Mouse (Mus musculus): ENCODE data around the gene Pard6a.

The Pard6a gene

GRCm38 (mm10) chr8:105702001-105702401, 1.1 kb downstream of the Pard6a start:
- no peak for DNase-seq

GRCm38 (mm10) chr8:105702731-105703415, 1.9 kb downstream of the Pard6a start:
- DNase-seq = no peak

DNA sequence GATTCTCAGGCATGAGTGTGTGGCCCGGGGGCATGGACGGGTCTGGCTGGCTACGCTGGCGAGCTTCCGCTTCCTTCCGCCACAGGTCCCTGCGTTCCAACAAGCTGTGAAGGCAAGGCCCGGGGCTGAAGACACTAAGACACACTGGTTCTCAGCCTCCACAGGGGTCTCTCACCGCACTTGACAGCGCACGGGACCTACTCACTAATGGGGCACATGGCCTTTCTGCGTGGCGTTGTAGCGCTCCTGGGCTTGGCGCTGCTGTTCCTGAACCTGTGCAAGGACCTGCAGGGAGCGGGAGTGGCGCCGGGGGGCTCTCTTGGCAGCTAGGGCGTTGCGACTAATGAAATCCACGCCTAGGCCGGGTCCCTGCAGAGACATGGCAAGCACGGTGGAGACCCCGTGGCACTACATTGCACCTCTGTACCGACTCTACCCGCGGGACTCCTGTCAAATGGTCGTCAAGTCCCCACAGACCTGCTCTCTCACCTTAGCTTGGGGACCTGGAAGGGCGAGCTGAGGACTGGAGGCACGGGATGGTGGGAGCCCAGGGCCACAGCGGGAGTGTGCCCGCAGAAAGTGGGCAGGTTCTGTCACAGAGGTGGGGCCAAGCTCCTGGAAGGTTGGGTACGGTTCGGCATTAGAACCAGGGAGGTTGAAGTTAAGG, 3.3 kb downstream of the Pard6a start:
- DNase-seq = no peak

- no peak for DNase-seq
Measured at GRCm38 (mm10) chr8:105704955-105705354, 4.0 kb downstream of the Pard6a start.

DNA sequence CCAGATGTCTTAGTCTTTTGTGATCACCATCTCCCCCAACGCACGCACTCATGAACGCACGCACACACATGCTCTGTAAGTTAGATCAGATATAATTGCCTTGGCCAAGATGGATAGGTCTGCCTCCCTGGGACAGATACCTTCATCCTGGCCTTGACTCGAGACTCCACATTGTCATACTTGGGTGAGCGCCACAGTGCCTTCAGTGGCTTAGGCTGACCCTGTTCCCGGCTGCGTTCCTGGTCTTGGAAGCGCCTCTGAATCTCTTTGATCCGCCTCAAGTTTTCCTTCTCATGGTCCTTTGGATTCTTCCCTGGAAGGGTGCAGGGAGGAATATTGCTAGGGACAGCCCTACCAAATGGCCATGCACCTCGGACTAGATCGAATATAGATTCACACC, 5.5 kb downstream of the Pard6a start:
- DNase-seq = no peak

- peak; percentile 89 to 92 for DNase-seq
Measured at GRCm38 (mm10) chr8:105707498-105708403, 6.8 kb downstream of the Pard6a start, which contains the start of the genes 4933405L10Rik and Enkd1. Gene 4933405L10Rik (plus strand): TSS chr8:105707655. Gene Enkd1 (minus strand): TSS chr8:105708210.

- no peak for DNase-seq
Measured at GRCm38 (mm10) chr8:105708675-105709074, 7.7 kb downstream of the Pard6a start.

DNA sequence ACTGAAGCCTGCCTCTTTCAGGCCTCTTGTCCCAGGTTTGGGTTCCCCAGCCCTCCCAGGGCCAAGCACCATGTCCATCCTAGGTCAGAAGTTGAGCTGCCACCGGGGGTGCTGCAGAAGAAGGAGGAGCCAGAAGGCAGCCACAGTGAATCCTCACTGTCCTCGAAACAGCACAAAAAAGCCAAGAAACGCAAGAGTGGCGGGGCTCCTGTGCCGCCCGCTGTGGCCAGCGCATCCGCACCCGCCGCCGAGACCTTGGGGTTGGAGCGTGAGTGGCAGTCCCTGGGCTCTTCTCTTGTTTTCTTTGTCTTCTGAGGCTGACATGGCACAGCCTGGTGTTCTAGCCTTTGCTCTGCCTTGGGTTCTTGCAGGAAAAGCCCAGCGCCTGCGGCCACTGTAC, 8.4 kb downstream of the Pard6a start:
- no peak for DNase-seq

DNA sequence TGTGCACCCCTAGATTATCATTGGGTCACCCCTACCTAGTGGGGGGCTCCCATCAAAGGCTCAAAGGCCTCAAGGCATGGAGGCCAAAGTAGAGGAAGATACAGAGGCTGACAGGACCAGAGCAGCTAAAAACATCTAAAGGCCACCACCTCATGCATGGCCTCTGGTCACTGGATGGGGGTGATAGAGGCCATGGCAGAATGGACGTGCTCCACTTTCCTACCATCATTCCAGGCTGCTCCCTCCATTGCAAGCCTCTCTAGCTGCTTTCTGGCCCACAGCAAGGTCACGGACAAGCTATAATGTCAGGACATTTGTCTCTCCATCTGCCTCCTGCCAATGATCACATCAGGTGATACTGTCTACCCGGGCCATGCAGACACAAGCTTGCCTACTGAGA, 11.3 kb downstream of the Pard6a start:
- DNase-seq = no peak

- DNase-seq = peak; percentile 93 to 94
Measured at GRCm38 (mm10) chr8:105714139-105714538, 13.2 kb downstream of the Pard6a start.

DNA sequence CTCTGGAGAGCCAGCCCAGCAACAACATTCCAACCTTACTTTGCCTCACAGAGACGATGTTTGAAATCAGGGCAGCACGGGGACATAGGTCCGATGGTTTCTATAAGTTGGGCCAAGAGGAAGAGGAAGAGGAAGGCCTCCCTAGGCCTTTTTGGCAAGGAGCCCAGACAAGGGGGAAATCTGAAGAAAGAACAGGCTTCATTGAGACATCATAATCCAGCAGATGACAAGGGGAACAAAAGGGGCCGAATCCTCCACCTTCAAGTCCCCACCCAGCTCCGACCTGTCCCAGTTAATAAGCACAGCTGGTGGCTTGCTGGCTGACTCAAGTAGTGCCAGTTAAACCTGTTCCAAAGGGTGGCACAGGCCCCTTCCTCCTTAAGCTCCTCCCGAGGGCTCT, 14.1 kb downstream of the Pard6a start:
- DNase-seq = peak in 1 of 2 experiments; percentile 38

GRCm38 (mm10) chr8:105716302-105716945, 15.5 kb downstream of the Pard6a start:
- no peak for DNase-seq

DNA sequence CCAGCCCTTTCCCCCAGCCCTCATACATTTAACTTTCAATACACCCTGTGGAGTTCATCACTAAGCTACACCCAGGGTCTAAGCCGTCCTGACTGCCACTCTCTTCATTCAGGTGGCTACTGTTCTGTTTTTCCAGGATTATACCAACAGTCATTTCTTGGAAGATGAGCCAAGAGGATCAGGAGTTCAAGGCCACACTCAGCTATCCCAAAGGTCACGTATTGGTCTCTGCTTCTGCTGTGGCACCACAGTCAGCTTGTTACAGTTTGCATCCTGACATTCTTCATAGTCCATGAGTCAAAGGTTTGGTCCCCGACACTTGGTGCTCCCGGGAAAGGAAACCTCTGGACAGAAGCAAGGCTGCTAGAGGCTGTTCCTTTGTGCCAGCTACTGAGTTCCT, 18.7 kb downstream of the Pard6a start:
- DNase-seq = no peak

GRCm38 (mm10) chr8:105722861-105723260, 21.9 kb downstream of the Pard6a start:
- DNase-seq = no peak

- DNase-seq = no peak
Measured at GRCm38 (mm10) chr8:105725726-105726125, 24.8 kb downstream of the Pard6a start.

DNA sequence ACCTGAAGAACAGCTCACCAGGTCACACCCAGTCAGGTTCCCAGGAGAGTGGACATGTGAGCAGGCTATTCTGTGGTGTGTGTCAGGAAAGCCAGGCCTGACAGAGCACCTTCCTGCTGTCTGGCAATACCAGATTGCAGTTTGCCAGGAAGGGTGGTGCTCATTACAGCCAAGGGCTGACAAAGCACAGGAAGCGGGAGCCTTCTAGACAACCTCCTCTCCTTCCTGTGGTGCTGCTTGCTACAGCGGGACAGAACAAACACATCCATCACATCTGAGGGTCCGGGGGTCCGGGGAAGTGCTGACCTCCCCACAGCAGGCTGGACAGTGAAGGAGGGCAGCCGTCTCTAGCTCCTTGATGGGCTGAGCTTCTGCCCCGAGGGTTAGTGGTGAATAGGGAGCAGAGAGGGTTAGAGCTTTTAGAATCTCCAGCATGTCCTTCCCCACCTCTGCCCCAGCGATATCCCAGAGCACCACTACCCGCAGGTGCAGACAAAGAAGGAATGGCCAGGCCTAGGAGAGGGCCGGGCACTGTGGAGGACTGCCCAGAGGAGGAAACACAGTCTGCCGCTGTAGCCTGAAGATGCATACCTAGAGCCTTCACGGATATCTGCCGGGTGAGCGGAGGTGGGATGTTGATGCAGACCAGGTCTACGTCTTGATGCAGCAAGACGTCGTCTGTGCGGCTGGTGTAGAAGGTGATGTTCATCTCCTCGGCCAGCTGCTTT, 26.6 kb downstream of the Pard6a start:
- DNase-seq = peak; percentile 44 to 57

- DNase-seq = no peak
Measured at GRCm38 (mm10) chr8:105732186-105732585, 31.2 kb downstream of the Pard6a start.

DNA sequence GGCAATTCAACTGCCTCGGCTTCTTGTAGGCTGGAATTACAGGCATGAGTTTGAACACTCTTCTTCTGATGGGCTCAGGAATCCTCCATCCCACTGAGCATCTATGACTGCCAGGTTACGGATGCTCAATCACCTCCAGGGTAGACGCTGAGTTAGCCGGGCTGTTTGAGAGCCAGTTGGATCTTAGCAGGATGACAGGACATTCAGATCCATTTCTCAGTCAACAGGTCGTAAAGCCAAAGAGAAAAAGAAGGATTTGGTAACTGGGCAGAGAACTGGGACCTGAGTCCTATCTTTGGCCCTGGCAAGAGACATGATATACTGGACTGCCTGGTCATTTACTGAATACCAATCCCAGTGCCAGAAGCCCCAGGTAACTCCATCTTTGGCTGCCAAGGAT, 38.3 kb downstream of the Pard6a start:
- DNase-seq = no peak

GRCm38 (mm10) chr8:105743301-105743700, 42.4 kb downstream of the Pard6a start:
- DNase-seq = no peak

- DNase-seq = peak; percentile 85 to 91
Measured at GRCm38 (mm10) chr8:105750606-105751005, 49.7 kb downstream of the Pard6a start.

Data from kidney, postnatal 4 days (tissue).